Mouse (Mus musculus) cortical plate, adult 2 months (tissue): ENCODE data around the gene Spa17. TPM values are rescaled to one million over a fixed set of nuclear protein-coding genes. Genes with fewer than 3 reads are reported as not detected.

Source experiments
- H3K27ac ChIP-seq: fragments of 200-500 bp; 2 replicates; pipeline ENCODE4 v1.5.1; 2012; ENCODE audit warnings: low read length, control low read depth, inconsistent platforms; ENCODE audit not compliant: insufficient read depth
- H3K4me1 ChIP-seq: fragments of 200-500 bp; 2 replicates; pipeline ENCODE4 v1.6.1; 2011; ENCODE audit warnings: low read length; ENCODE audit not compliant: control insufficient read depth, insufficient read depth
- H3K4me3 ChIP-seq: fragments of 200-500 bp; 2 replicates; pipeline ENCODE4 v1.5.1; 2011; ENCODE audit warnings: mild to moderate bottlenecking, low read length, control low read depth; ENCODE audit not compliant: insufficient read depth
- CTCF ChIP-seq: fragments of 200-500 bp; IDR thresholded peaks from 2 replicates; pipeline ENCODE4 v1.5.1; 2011; ENCODE audit warnings: mild to moderate bottlenecking, control low read depth, low read length; ENCODE audit not compliant: insufficient read depth; ENCODE audit errors: extremely low read depth
- POLR2A ChIP-seq: fragments of 200-500 bp; IDR thresholded peaks from 2 replicates; pipeline ENCODE4 v1.6.1; 2011; ENCODE audit warnings: mild to moderate bottlenecking, low read length, control low read depth; ENCODE audit not compliant: insufficient read depth; ENCODE audit errors: extremely low read depth
- polyA plus RNA-seq: library from polyadenylated mRNA; depleted of rRNA; stranded (reverse); fragments of >200 nt; gene quantifications from 2 replicates; pipeline ENCODE4 v1.2.3, GENCODE M21; 2012

The Spa17 gene
- polyA plus RNA-seq, 1 experiment: 5.0 TPM

- TF ChIP-seq POLR2A: no peak
- no peak for TF ChIP-seq CTCF
- Histone ChIP-seq H3K27ac (no peak overlapping the region), H3K4me3 (no peak overlapping the region), H3K4me1 (no peaks in the 10 kb centered on the region)
These were observed 14.9 kb downstream of the Spa17 start for GRCm38 (mm10) chr9:37598637-37599036.

- TF ChIP-seq POLR2A (no peak), CTCF (no peak)
- Histone ChIP-seq H3K4me3 (no peak overlapping the region), H3K4me1 (no peaks in the 10 kb centered on the region), H3K27ac (no peak overlapping the region)
These were observed 18.0 kb downstream of the Spa17 start for GRCm38 (mm10) chr9:37595570-37595969.

DNA sequence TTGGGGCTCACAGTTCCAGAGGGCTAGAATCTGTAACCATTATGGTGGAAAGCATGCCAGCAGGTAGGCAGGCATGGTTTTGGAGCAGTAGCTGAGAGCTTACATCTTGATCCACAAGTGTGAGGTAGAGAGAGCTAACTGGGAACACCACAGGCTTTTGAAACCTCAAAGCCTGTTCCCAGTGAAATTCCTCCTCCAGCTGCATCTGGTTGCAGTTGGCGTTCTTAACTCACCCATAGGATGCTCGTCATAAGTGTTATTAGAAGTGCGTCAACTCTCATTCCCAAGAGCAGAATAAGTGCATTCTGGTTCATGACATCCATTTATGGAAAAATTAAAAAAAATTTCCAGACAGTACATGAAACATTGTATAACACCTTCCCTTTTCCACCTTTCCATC, 19.8 kb downstream of the Spa17 start:
- Histone ChIP-seq H3K4me3 (no peak overlapping the region), H3K4me1 (no peaks in the 10 kb centered on the region), H3K27ac (no peak overlapping the region)
- TF ChIP-seq POLR2A (no peak), CTCF (no peak)

DNA sequence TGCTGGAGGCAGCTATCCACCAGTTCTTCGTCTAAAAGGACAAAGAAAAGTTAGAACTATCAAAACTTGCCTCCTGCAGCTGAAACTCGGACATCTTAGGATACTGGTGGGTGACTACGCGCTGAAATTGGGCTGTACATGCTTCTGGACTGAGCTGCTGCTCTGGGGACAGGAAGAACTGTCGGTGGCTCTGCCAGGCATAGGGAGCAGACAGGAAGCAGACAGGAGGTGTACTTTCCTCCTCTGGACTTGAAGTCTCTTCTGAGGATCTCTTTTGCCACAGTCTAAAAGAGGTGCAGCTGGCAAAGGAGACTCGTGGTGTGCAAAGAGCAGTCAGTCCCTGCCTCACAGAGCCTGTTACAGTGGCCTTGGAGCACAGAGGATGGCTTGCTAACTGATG, 20.9 kb downstream of the Spa17 start:
- Histone ChIP-seq H3K4me1 (no peaks in the 10 kb centered on the region), H3K27ac (no peak overlapping the region), H3K4me3 (no peak overlapping the region)
- TF ChIP-seq POLR2A (no peak), CTCF (no peak)

DNA sequence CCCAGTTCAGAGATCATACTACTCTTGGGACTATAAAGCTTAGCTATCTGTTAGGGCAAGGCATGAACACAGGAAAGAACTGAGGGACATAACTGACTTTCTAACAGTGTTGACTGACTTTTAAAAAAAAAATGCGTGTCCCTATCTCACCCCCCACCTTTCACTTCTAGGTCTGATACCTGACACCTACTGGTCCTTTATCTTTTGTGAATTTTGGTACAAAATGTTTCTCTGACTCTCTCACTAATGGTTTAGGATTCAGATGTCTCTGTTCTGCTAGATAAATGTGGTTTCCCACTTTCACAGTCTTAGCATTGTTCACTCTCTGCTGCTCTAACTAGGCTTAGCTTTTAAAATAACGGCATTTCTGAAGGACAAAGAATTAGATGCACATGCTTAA, 21.5 kb downstream of the Spa17 start:
- H3K4me3 ChIP-seq: no peak overlapping the region
- H3K4me1 ChIP-seq: no peaks in the 10 kb centered on the region
- TF ChIP-seq CTCF (no peak), POLR2A (no peak)
- no peak overlapping the region for H3K27ac ChIP-seq

GRCm38 (mm10) chr9:37590381-37590780, 23.1 kb downstream of the Spa17 start:
- H3K27ac ChIP-seq: no peak overlapping the region
- no peaks in the 10 kb centered on the region; the same call in 1 of the 2 replicates for H3K4me1 ChIP-seq
- TF ChIP-seq CTCF (no peak), POLR2A (no peak)
- no peak overlapping the region for H3K4me3 ChIP-seq

- Histone ChIP-seq H3K4me1 (no peaks in the 10 kb centered on the region; the same call in 1 of the 2 replicates), H3K4me3 (no peak overlapping the region), H3K27ac (no peak overlapping the region)
- TF ChIP-seq CTCF (no peak), POLR2A (no peak)
These were observed 26.8 kb downstream of the Spa17 start for GRCm38 (mm10) chr9:37586718-37587117.

DNA sequence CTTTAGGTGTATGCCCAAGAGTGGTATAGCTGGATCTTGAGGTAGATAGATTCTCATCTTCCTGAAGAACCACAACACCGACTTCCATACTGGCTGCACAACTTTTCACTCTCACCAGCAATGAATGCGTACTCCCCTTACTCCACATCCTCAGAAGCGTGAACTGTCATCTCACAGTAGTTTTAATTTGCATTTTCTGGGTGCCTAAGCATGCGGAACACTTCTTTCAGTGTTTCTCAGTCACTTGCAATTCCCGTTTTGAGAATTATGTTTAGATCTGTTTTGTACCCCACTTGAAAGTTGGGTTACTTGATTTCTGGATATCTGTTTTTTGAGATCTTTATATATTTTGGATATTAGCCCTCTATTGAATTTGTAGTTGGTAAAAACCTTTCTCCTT, 29.9 kb downstream of the Spa17 start:
- no peak overlapping the region for H3K4me3 ChIP-seq
- no peak for TF ChIP-seq CTCF
- no peak for TF ChIP-seq POLR2A
- no peaks in the 10 kb centered on the region; the same call in 1 of the 2 replicates for H3K4me1 ChIP-seq

DNA sequence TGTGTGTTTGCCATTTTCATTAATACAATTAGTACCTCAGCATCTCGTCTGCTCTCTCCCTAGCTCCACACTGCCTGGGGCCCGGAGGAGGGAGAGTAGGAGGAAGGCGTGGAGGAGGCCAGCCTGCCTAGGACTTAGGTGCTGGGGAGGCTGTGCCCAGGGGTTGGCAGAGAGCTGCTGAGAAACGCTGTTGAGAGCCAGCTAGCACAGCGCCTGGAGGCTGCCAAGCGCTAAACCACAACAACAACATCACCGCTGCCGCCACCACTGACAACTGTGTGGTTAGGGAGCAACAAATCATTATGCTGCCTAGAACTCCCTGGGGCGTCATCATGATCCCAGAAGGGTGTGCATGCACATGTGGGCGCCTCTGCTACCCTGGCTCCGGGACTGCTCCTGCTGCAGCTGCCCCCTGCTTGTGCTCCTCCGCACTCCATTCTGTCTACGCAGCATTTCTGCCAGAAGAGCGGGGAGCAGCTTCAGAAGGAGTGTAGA, 37.0 kb downstream of the Spa17 start:
- Histone ChIP-seq H3K4me3 (no peak overlapping the region), H3K27ac (peak overlapping the region; percentile 57)

More for the DNA sequence above, 29.9 kb downstream of the Spa17 start:
- no peak overlapping the region for H3K27ac ChIP-seq

GRCm38 (mm10) chr9:37572204-37572876, 41.2 kb downstream of the Spa17 start:
- peak overlapping the region; percentile 59; the same call in 1 of the 2 replicates for H3K27ac ChIP-seq
- TF ChIP-seq CTCF (no peak), POLR2A (no peak)
- no peak overlapping the region for H3K4me3 ChIP-seq
- peaks cover 14% of the 10 kb centered on the region for H3K4me1 ChIP-seq

More for the DNA sequence above, 37.0 kb downstream of the Spa17 start:
- TF ChIP-seq POLR2A (no peak), CTCF (no peak)
- H3K4me1 ChIP-seq: peaks cover 6% of the 10 kb centered on the region
